Mouse (Mus musculus) midbrain, postnatal 0 days (tissue): ENCODE data around the gene 4931423N10Rik. TPM values are rescaled to one million over a fixed set of nuclear protein-coding genes. Genes with fewer than 3 reads are reported as not detected.
A peak's percentile ranks its signal among the peaks of the same experiment; 100 is the strongest.
"Not testable (repeated sequence)": the region's sequence is repeated elsewhere in the genome, so short reads cannot be mapped to it uniquely, and the experiment has no call there.

Experiments
- ATAC-seq: fragments of 200-750 bp; cut with Nextera tagmentation; 2 replicates; pipeline ENCODE4 v1.8.0; 2017; ENCODE audit warnings: moderate number of reproducible peaks, mild to moderate bottlenecking, moderate TSS enrichment, moderate library complexity; ENCODE audit not compliant: low FRiP score
- DNase-seq: peaks from one replicate; pipeline ENCODE4 v3.0.0-alpha.2; 2015; ENCODE audit warnings: low spot score
- H3K27ac ChIP-seq: fragments of 300-500 bp; sonication (generic); 2 replicates; pipeline ENCODE4 v1.5.1; 2014; ENCODE audit warnings: low read depth, mild to moderate bottlenecking, low read length, mixed read lengths
- H3K27me3 ChIP-seq: fragments of 300-500 bp; sonication (generic); 2 replicates; pipeline ENCODE4 v1.6.1; 2014; ENCODE audit warnings: low read length, control low read depth, mixed read lengths; ENCODE audit not compliant: insufficient read depth
- H3K36me3 ChIP-seq: fragments of 300-500 bp; sonication (generic); 2 replicates; pipeline ENCODE4 v1.6.1; 2014; ENCODE audit warnings: low read length, control low read depth, mixed read lengths; ENCODE audit not compliant: insufficient read depth
- H3K4me1 ChIP-seq: fragments of 300-500 bp; sonication (generic); 2 replicates; pipeline ENCODE4 v1.6.1; 2014; ENCODE audit warnings: mild to moderate bottlenecking, control low read depth, antibody characterized with exemption, low read length, mixed read lengths; ENCODE audit not compliant: insufficient read depth
- H3K4me2 ChIP-seq: fragments of 300-500 bp; sonication (generic); 2 replicates; pipeline ENCODE4 v1.6.1; 2014; ENCODE audit warnings: low read depth, mild to moderate bottlenecking, low read length, mixed read lengths; ENCODE audit not compliant: poor library complexity, severe bottlenecking
- H3K4me3 ChIP-seq: fragments of 300-500 bp; sonication (generic); 2 replicates; pipeline ENCODE4 v1.5.1; 2014; ENCODE audit warnings: low read depth, mild to moderate bottlenecking, low read length, moderate library complexity
- H3K9ac ChIP-seq: fragments of 300-500 bp; sonication (generic); replicated peaks from 2 replicates; pipeline ENCODE4 v1.6.1; 2014; ENCODE audit warnings: mild to moderate bottlenecking, low read length, moderate library complexity, mixed read lengths; ENCODE audit not compliant: poor library complexity, severe bottlenecking
- H3K9me3 ChIP-seq: fragments of 300-500 bp; sonication (generic); 2 replicates; pipeline ENCODE4 v1.6.1; 2016; ENCODE audit warnings: low read length, control low read depth
- CTCF ChIP-seq: IDR thresholded peaks from 2 replicates; pipeline ENCODE4 v1.5.1; 2016; ENCODE audit warnings: antibody characterized with exemption, mild to moderate bottlenecking
- WGBS: fragments of 180-500 bp; shearing (Covaris S2); extraction: QIAGEN DNeasy Blood & Tissue Kit; methylation state at CpG from one replicate; pipeline ENCODE4 v1.1.7; 2014; 5-methylcytosine and 5-hydroxymethylcytosine counted together
- polyA plus RNA-seq: library from polyadenylated mRNA; unstranded; fragments of >200 nt; fragmentation: Nextera tagmentation; extraction: Ambion mirVana; gene quantifications from 2 replicates; pipeline ENCODE4 v1.2.1, GENCODE M21; 2015
- total RNA-seq: library from RNA; depleted of rRNA; stranded (reverse); fragments of >200 nt; gene quantifications from 2 replicates; pipeline ENCODE4 v1.2.3, GENCODE M21; 2014; rRNA removed

The 4931423N10Rik gene
- total and polyA plus RNA-seq, 2 experiments from 2014 or later: 0.16 to 0.35 TPM

GRCm38 (mm10) chr2:23225199-23225598 is 17.9 kb downstream of the 4931423N10Rik start:
- H3K9me3 ChIP-seq: no peaks in the 10 kb centered on the region
- H3K4me3 ChIP-seq: no peak overlapping the region
- no peaks in the 10 kb centered on the region for H3K27me3 ChIP-seq
- peak; percentile 38; the same call in 1 of the 2 replicates for ATAC-seq
- H3K9ac ChIP-seq: no peak overlapping the region
- 65% methylated on average over 6 of the region's 7 CpGs for WGBS
- no peak for TF ChIP-seq CTCF
- no peak for DNase-seq
- H3K27ac ChIP-seq: no peak overlapping the region
- H3K4me2 ChIP-seq: no peak overlapping the region
- H3K36me3 ChIP-seq: no peaks in the 10 kb centered on the region
- H3K4me1 ChIP-seq: no peaks in the 10 kb centered on the region

GRCm38 (mm10) chr2:23228463-23228862 is 21.2 kb downstream of the 4931423N10Rik start:
- TF ChIP-seq CTCF: no peak
- no peak overlapping the region for H3K4me3 ChIP-seq
- no peak overlapping the region for H3K27ac ChIP-seq
- no peaks in the 10 kb centered on the region for H3K4me1 ChIP-seq
- H3K4me2 ChIP-seq: no peak overlapping the region
- no peaks in the 10 kb centered on the region for H3K27me3 ChIP-seq
- no peak overlapping the region for H3K9ac ChIP-seq
- 67% methylated on average over 2 of the region's 2 CpGs for WGBS
- ATAC-seq (no peak), DNase-seq (no peak)
- H3K9me3 ChIP-seq: no peaks in the 10 kb centered on the region
- no peaks in the 10 kb centered on the region for H3K36me3 ChIP-seq

- Histone ChIP-seq H3K27me3 (no peaks in the 10 kb centered on the region), H3K4me1 (no peaks in the 10 kb centered on the region), H3K9me3 (no peaks in the 10 kb centered on the region), H3K9ac (peak overlapping the region; percentile 56), H3K4me2 (peak overlapping the region; percentile 73), H3K27ac (no peak overlapping the region), H3K36me3 (no peaks in the 10 kb centered on the region), H3K4me3 (peak overlapping the region; percentile 45)
- peak; percentile 37 for DNase-seq
- WGBS: 1% methylated on average over 30 of the region's 50 CpGs
- peak; percentile 67; the same call in 1 of the 2 replicates for ATAC-seq
- no peak for TF ChIP-seq CTCF
Measured at GRCm38 (mm10) chr2:23234065-23234773, 26.9 kb downstream of the 4931423N10Rik start.

GRCm38 (mm10) chr2:23290991-23291390 is 83.7 kb downstream of the 4931423N10Rik start:
- 56% methylated on average over 19 of the region's 19 CpGs for WGBS
- H3K4me2 ChIP-seq, ATAC-seq, H3K36me3 ChIP-seq, H3K27me3 ChIP-seq, H3K27ac ChIP-seq, H3K4me3 ChIP-seq, DNase-seq, H3K4me1 ChIP-seq, H3K9ac ChIP-seq, H3K9me3 ChIP-seq: not testable (repeated sequence)

GRCm38 (mm10) chr2:23314869-23315268 is 107.6 kb downstream of the 4931423N10Rik start:
- peak; percentile 75 for TF ChIP-seq CTCF
- no peaks in the 10 kb centered on the region for H3K9me3 ChIP-seq
- H3K4me2 ChIP-seq: no peak overlapping the region
- no peaks in the 10 kb centered on the region for H3K27me3 ChIP-seq
- H3K27ac ChIP-seq: no peak overlapping the region
- ATAC-seq (no peak), DNase-seq (peak; percentile 35)
- 5% methylated on average over 1 of the region's 1 CpGs for WGBS
- H3K9ac ChIP-seq: no peak overlapping the region
- no peaks in the 10 kb centered on the region for H3K4me1 ChIP-seq
- no peaks in the 10 kb centered on the region for H3K36me3 ChIP-seq
- no peak overlapping the region for H3K4me3 ChIP-seq

Other genes starting within 250 kb of the 4931423N10Rik start
- gene Abi1, start 167.2 kb upstream of the 4931423N10Rik start, total RNA-seq: 154 and 206 TPM in 2 replicates
- gene Abi1, start 167.2 kb upstream of the 4931423N10Rik start, polyA plus RNA-seq: 68.6 and 71.4 TPM in 2 replicates
- gene Acbd5, start 139.3 kb upstream of the 4931423N10Rik start, total RNA-seq: 40.4 and 50.2 TPM in 2 replicates
- 51.8 and 61.2 TPM in 2 replicates for gene Acbd5, start 139.3 kb upstream of the 4931423N10Rik start, polyA plus RNA-seq
- 3.6 and 4.1 TPM in 2 replicates for gene Mastl, start 51.5 kb upstream of the 4931423N10Rik start, total RNA-seq
- 1.6 and 1.8 TPM in 2 replicates for gene Mastl, start 51.5 kb upstream of the 4931423N10Rik start, polyA plus RNA-seq
- 66.5 and 82.3 TPM in 2 replicates for gene Yme1l1, start 51.1 kb upstream of the 4931423N10Rik start, total RNA-seq
- gene Yme1l1, start 51.1 kb upstream of the 4931423N10Rik start, polyA plus RNA-seq: 49.1 and 52.5 TPM in 2 replicates
- 0.42 and 1.2 TPM in 2 replicates for gene Nxph2, start 113.8 kb downstream of the 4931423N10Rik start, total RNA-seq
- gene Nxph2, start 113.8 kb downstream of the 4931423N10Rik start, polyA plus RNA-seq: 0.77 and 0.90 TPM in 2 replicates